Mouse (Mus musculus) CH12.LX (cell line): ENCODE measurements around the gene Nhej1.

Experiments
- BHLHE40 ChIP-seq: IDR thresholded peaks from 2 replicates; pipeline ENCODE4 v1.6.1; 2011; ENCODE audit warnings: mild to moderate bottlenecking, low read depth, low read length, improper control_type of control experiment
- CTCF ChIP-seq, 2 experiments: IDR thresholded peaks in 1 of 2; conservative IDR thresholded peaks in 1 of 2; 2 replicates each; pipeline ENCODE4 v1.5.1; 2011 to 2012; ENCODE audit warnings: low read depth in 2 of 2, low read length in 2 of 2, improper control_type of control experiment in 1 of 2, inconsistent platforms in 1 of 2, mild to moderate bottlenecking in 1 of 2, moderate library complexity in 1 of 2
- E2F4 ChIP-seq: IDR thresholded peaks from 2 replicates; pipeline ENCODE4 v1.6.1; 2011; ENCODE audit warnings: low read depth, low read length, improper control_type of control experiment; ENCODE audit not compliant: insufficient replicate concordance
- ELF1 ChIP-seq: IDR thresholded peaks from 2 replicates; pipeline ENCODE4 v1.6.1; 2014; ENCODE audit warnings: low read depth, mild to moderate bottlenecking, inconsistent platforms, low read length, improper control_type of control experiment
- EP300 ChIP-seq: IDR thresholded peaks from 2 replicates; pipeline ENCODE4 v1.6.1; 2011; ENCODE audit warnings: low read length, improper control_type of control experiment
- GABPA ChIP-seq: IDR thresholded peaks from 2 replicates; pipeline ENCODE4 v1.6.1; 2012; ENCODE audit warnings: low read depth, low read length, improper control_type of control experiment, inconsistent platforms; ENCODE audit not compliant: insufficient replicate concordance
- HCFC1 ChIP-seq: IDR thresholded peaks from 2 replicates; pipeline ENCODE4 v1.6.1; 2012; ENCODE audit warnings: low read depth, mild to moderate bottlenecking, inconsistent platforms, low read length, improper control_type of control experiment
- MAFK ChIP-seq: IDR thresholded peaks from 2 replicates; pipeline ENCODE4 v1.6.1; 2011; ENCODE audit warnings: low read length, improper control_type of control experiment; ENCODE audit not compliant: insufficient replicate concordance
- MXI1 ChIP-seq: IDR thresholded peaks from 2 replicates; pipeline ENCODE4 v1.6.1; 2011; ENCODE audit warnings: mild to moderate bottlenecking, low read depth, low read length, improper control_type of control experiment
- NRF1 ChIP-seq: IDR thresholded peaks from 2 replicates; pipeline ENCODE4 v1.6.1; 2014; ENCODE audit warnings: low read depth, mild to moderate bottlenecking, inconsistent platforms, low read length, improper control_type of control experiment, moderate library complexity
- POLR2A ChIP-seq: IDR thresholded peaks from 2 replicates; pipeline ENCODE4 v1.6.1; 2011; ENCODE audit warnings: low read depth, mild to moderate bottlenecking, improper control_type of control experiment, low read length
- SMC3 ChIP-seq: IDR thresholded peaks from 2 replicates; pipeline ENCODE4 v1.6.1; 2011; ENCODE audit warnings: low read depth, low read length, improper control_type of control experiment
- ZC3H11A ChIP-seq: IDR thresholded peaks from 2 replicates; pipeline ENCODE4 v1.6.1; 2012; ENCODE audit warnings: low read depth, mild to moderate bottlenecking, inconsistent platforms, low read length, improper control_type of control experiment
- ZNF384 ChIP-seq: IDR thresholded peaks from 2 replicates; pipeline ENCODE4 v1.6.1; 2012; ENCODE audit warnings: low read depth, low read length, improper control_type of control experiment, inconsistent platforms

DNA sequence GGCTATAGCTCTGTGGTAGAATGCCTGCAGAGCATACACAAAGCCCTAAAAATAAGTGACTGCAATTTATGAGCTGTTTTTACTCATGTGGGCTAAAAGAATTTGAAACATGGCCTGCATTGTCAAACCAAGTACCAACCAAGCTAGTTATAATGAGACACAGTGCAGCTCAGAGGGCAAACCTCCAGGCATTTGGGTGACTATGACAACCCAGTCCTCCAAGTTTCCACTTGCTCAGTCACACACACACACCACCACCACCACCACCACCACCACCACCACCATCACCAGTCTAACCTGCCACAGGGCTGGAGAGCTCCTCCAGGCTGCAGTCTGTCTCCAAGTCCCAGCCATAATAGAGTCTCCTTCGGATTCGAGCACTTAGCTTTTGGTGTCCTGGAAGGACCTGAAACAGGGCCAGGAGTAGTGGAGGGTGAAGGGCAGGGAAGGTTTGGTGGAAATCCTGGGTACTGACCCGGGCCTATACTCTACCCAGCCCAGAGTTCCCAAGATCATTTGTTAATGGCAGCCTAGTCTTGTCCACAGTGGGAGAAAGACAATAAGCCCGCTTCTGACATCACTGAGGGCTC is 15.7 kb upstream of the Nhej1 start:
- no peak for TF ChIP-seq HCFC1
- TF ChIP-seq E2F4 = no peak
- TF ChIP-seq GABPA = no peak
- TF ChIP-seq CTCF (conservative IDR thresholded peaks at IDR 0.05 in 1 of 2, IDR thresholded peaks at IDR 0.05 in 1 of 2; ENCODE audit: low read depth in 2 of 2, low read length in 2 of 2) = no peak
- no peak for TF ChIP-seq SMC3
- TF ChIP-seq MXI1 = no peak
- TF ChIP-seq NRF1 = no peak
- no peak for TF ChIP-seq ELF1
- TF ChIP-seq POLR2A = no peak
- no peak for TF ChIP-seq MAFK
- TF ChIP-seq ZC3H11A = no peak
- TF ChIP-seq BHLHE40 = no peak
- TF ChIP-seq ZNF384 = no peak
- no peak for TF ChIP-seq EP300
